In genomic region chr2:174796998-174797397, GRCm38 (mm10) we compare ENCODE assay signal across 15 mouse cellular contexts. TPM values are rescaled to one million over a fixed set of nuclear protein-coding genes. Genes with fewer than 3 reads are reported as not detected.
DNase-seq lines count a peak whose midpoint lies in the region; ATAC-seq and TF ChIP-seq lines count a peak whose summit lies in the region.
"Had no signal": no experiment of that assay in that cellular context is flagged by ENCODE, and none has a peak within 500 bp of the region (broad histone marks: within the 10 kb centered on the region; RNA-seq: fewer than 3 reads in every experiment).

No protein-coding gene starts in this region.

- WGBS in hindbrain, embryonic 11.5 days, result 66% methylated on average over 2 of the region's 2 CpGs
- 80% methylated on average over 2 of the region's 2 CpGs for WGBS in hindbrain, embryonic 13.5 days
- WGBS in lung, embryonic 14.5 days, result 71% methylated on average over 2 of the region's 2 CpGs
- WGBS in small intestine, adult 2 months, result 53% methylated on average over 2 of the region's 2 CpGs

- H3K4me3 ChIP-seq in hindbrain, embryonic 11.5 days (ENCODE audit: low read depth, low read length), result no peak overlapping the region
- H3K4me3 ChIP-seq in hindbrain, embryonic 13.5 days, result no peak overlapping the region
- H3K4me3 ChIP-seq in lung, embryonic 14.5 days (ENCODE audit: low read depth, low read length), result no peak overlapping the region
- no peak overlapping the region for H3K4me3 ChIP-seq in small intestine, adult 2 months (ENCODE audit: low read depth, low read length)
- H3K4me3 ChIP-seq: erythroblast, embryonic 14.5 days had no signal

- TF ChIP-seq CTCF in lung, embryonic 14.5 days (IDR thresholded peaks at IDR 0.05; ENCODE audit: low read depth), result peak; percentile 47
- peak; percentile 57; the same call in 1 of the 2 replicates for TF ChIP-seq CTCF in small intestine, adult 2 months (IDR thresholded peaks at IDR 0.05; ENCODE audit: extremely low read depth, insufficient read length, insufficient replicate concordance, low read depth, low read length)

- H3K27ac ChIP-seq in hindbrain, embryonic 11.5 days (ENCODE audit: low read depth, low read length), result no peak overlapping the region
- H3K27ac ChIP-seq in hindbrain, embryonic 13.5 days, result no peak overlapping the region
- H3K27ac ChIP-seq in lung, embryonic 14.5 days (ENCODE audit: low read depth), result no peak overlapping the region
- no peak overlapping the region for H3K27ac ChIP-seq in small intestine, adult 2 months (ENCODE audit: insufficient read depth, low read depth, low read length)
- H3K27ac ChIP-seq: macrophage had no signal

- peak; percentile 11 for DNase-seq in hindbrain, embryonic 11.5 days (ENCODE audit: low spot score)
- no peak for DNase-seq in lung, embryonic 14.5 days
- DNase-seq in lung, postnatal 10 days, result no peak
- DNase-seq in embryo, embryonic 10.5 days (ENCODE audit: low spot score), result peak; percentile 30
- DNase-seq in c-Kit-positive CD71-positive TER-119-positive erythroid progenitor cells, embryonic 14.5 days (ENCODE audit: low spot score), result no peak
- DNase-seq in urinary bladder, postnatal 4 days (ENCODE audit: low spot score in 2 of 2), result no peak
- DNase-seq: adrenal gland, adult 2 months; cerebellum, adult 8-10 months; kidney, adult 11 months; right cerebral cortex, adult 18-20 months; thymus, adult 18-20 months had no signal

- H3K9me3 ChIP-seq in hindbrain, embryonic 11.5 days (ENCODE audit: control insufficient read depth, low read length), result no peaks in the 10 kb centered on the region
- no peaks in the 10 kb centered on the region for H3K9me3 ChIP-seq in hindbrain, embryonic 13.5 days
- no peaks in the 10 kb centered on the region for H3K9me3 ChIP-seq in lung, embryonic 14.5 days (ENCODE audit: low read depth, low read length)

- TF ChIP-seq POLR2A in small intestine, adult 2 months (IDR thresholded peaks at IDR 0.05; ENCODE audit: low read depth, low read length), result no peak

- no peak for ATAC-seq in hindbrain, embryonic 11.5 days (ENCODE audit: low FRiP score)
- no peak for ATAC-seq in hindbrain, embryonic 13.5 days (ENCODE audit: low FRiP score)
- ATAC-seq in lung, embryonic 14.5 days (ENCODE audit: insufficient read depth), result no peak

- no peaks in the 10 kb centered on the region for H3K27me3 ChIP-seq in hindbrain, embryonic 11.5 days (ENCODE audit: control insufficient read depth, insufficient read depth, low read length)
- H3K27me3 ChIP-seq in hindbrain, embryonic 13.5 days, result no peaks in the 10 kb centered on the region
- no peaks in the 10 kb centered on the region for H3K27me3 ChIP-seq in lung, embryonic 14.5 days (ENCODE audit: insufficient read depth, low read length)
- no peaks in the 10 kb centered on the region for H3K27me3 ChIP-seq in small intestine, adult 2 months (ENCODE audit: control insufficient read depth, insufficient read depth, low read length)

- H3K4me2 ChIP-seq in hindbrain, embryonic 11.5 days (replicated peaks; ENCODE audit: low read depth, low read length), result no peak overlapping the region
- no peak overlapping the region for H3K4me2 ChIP-seq in hindbrain, embryonic 13.5 days
- H3K4me2 ChIP-seq in lung, embryonic 14.5 days, result no peak overlapping the region

- no peak overlapping the region for H3K9ac ChIP-seq in hindbrain, embryonic 11.5 days (ENCODE audit: low read depth, low read length)
- H3K9ac ChIP-seq in hindbrain, embryonic 13.5 days, result no peak overlapping the region
- H3K9ac ChIP-seq in lung, embryonic 14.5 days, result no peak overlapping the region

- no peaks in the 10 kb centered on the region for H3K4me1 ChIP-seq in hindbrain, embryonic 11.5 days (replicated peaks; ENCODE audit: control insufficient read depth, insufficient read depth, low read length)
- H3K4me1 ChIP-seq in hindbrain, embryonic 13.5 days (replicated peaks), result no peaks in the 10 kb centered on the region
- no peaks in the 10 kb centered on the region for H3K4me1 ChIP-seq in lung, embryonic 14.5 days (ENCODE audit: insufficient read depth)
- no peaks in the 10 kb centered on the region for H3K4me1 ChIP-seq in small intestine, adult 2 months (ENCODE audit: control insufficient read depth, insufficient read depth, insufficient read length, low read length)

- no peaks in the 10 kb centered on the region for H3K36me3 ChIP-seq in hindbrain, embryonic 11.5 days (ENCODE audit: control insufficient read depth, insufficient read depth, low read length)
- no peaks in the 10 kb centered on the region for H3K36me3 ChIP-seq in hindbrain, embryonic 13.5 days
- no peaks in the 10 kb centered on the region for H3K36me3 ChIP-seq in lung, embryonic 14.5 days (ENCODE audit: insufficient read depth)
- H3K36me3 ChIP-seq in small intestine, adult 2 months (ENCODE audit: control insufficient read depth, insufficient read depth, low read length), result no peaks in the 10 kb centered on the region

RNA-seq across cellular contexts. Expression of gene Edn3, which starts 36.6 kb away (rescaled TPM):
- 9.5 and 9.8 TPM in 2 replicates for polyA plus RNA-seq in hindbrain, embryonic 11.5 days (2014; fragmentation: Nextera tagmentation; extraction: Ambion mirVana)
- polyA plus RNA-seq in hindbrain, embryonic 13.5 days (2015; fragmentation: Nextera tagmentation; extraction: Ambion mirVana), result 8.3 and 9.9 TPM in 2 replicates
- 24.2 and 26.0 TPM in 2 replicates for polyA plus RNA-seq in lung, embryonic 14.5 days (2014; fragmentation: Nextera tagmentation; extraction: Ambion mirVana)
- polyA plus RNA-seq in small intestine, adult 2 months (2012; rRNA removed), result 7.5 and 18.6 TPM in 2 replicates
- polyA plus RNA-seq: erythroblast, embryonic 14.5 days; macrophage had no signal

Comparison
In these comparisons a context has a peak if more than half of its experiments do, and no peak if none do; other contexts are left out.
1. DNase-seq: peak in hindbrain, embryonic 11.5 days (single experiment) and embryo, embryonic 10.5 days (single experiment); none in lung, embryonic 14.5 days (single experiment), lung, postnatal 10 days (single experiment), c-Kit-positive CD71-positive TER-119-positive erythroid progenitor cells, embryonic 14.5 days (single experiment) and urinary bladder, postnatal 4 days (0 of 2).